Mouse (Mus musculus) naive thymus-derived CD4-positive, alpha-beta T cell, adult 5 months (primary cell): ENCODE results near the gene Slc7a10. TPM values are rescaled to one million over a fixed set of nuclear protein-coding genes. Genes with fewer than 3 reads are reported as not detected.

Experiments
- polyA plus RNA-seq: library from polyadenylated mRNA; unstranded; fragments of 100-300 nt; shearing (Covaris generic); gene quantifications from one replicate; pipeline ENCODE4 v1.2.1, GENCODE M21; 2017

The Slc7a10 gene
- polyA plus RNA-seq, result not detected

DNA sequence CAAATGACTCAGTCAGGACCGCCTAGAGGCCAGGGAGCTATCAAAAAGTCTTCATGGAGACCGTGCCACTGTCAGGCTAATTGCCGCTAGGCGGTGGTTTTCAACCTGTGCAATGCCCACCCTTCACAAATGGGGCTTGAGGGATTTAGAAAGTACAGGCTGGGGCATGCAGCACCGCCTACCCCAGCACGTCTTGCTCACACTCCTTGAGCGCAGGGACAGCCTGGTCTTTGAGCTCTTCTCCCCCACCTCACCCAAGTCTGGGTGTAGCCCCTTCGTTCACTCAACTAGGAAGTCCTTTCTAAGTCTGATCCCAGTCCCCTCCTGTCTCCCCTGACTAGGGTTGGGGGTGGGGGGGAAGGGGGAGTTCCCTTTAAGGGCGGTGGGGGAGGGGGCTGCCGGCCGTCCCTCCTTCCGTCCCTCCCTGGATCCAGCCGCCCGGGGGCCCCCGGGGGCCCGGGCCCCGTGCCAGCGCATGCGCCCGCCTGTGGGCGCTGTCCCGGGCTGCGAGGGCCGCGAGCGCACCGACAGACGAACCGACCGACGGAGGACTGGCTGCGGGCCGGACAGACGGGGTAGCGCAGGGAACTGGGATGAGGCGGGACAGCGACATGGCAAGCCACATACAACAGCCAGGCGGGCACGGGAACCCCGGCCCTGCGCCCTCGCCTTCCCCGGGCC, at the start of gene Slc7a10:
Gene Slc7a10, plus strand, starts transcription at position 497 of the 681 bp plus-strand sequence.

DNA sequence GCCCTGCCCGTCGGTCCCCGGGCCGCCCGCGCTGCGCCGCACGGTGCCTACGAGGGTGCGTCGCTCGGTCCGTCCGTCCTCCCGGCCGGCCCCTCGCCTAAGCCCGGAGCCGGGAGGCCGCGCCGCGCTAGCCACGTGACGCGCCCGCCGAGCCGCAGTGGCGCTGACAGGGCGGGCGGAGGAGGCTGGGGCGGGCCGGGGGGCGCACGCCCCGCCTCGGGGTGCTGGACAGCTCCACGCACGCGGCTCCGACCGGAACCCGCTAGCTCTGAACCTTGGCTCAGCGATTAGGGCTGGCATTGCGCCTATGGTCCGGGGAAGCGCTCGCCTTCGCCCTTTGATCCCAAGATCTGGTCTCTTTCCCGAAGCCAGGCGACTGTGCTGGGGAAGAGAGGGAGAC, 29.0 kb downstream of the Slc7a10 start, which contains the start of gene Lrp3:
Gene Lrp3, minus strand, starts transcription at position 274 of the 400 bp plus-strand sequence.

Other genes starting within 250 kb of the Slc7a10 start
- 52.4 TPM for gene Cebpg, start 129.8 kb upstream of the Slc7a10 start, polyA plus RNA-seq
- gene Cebpa, start 67.1 kb upstream of the Slc7a10 start, polyA plus RNA-seq, result not detected
- not detected for gene Lrp3, start 29.1 kb downstream of the Slc7a10 start, polyA plus RNA-seq
- gene Gpatch1, start 132.1 kb downstream of the Slc7a10 start, polyA plus RNA-seq, result 10.6 TPM
- 0.29 TPM for gene Rhpn2, start 147.8 kb downstream of the Slc7a10 start, polyA plus RNA-seq
- 14.0 TPM for gene Faap24, start 210.5 kb downstream of the Slc7a10 start, polyA plus RNA-seq
- gene Cep89, start 210.7 kb downstream of the Slc7a10 start, polyA plus RNA-seq, result 11.7 TPM